Mouse (Mus musculus): ENCODE results near the gene Kcnk6.

Kcnk6 gene

DNA sequence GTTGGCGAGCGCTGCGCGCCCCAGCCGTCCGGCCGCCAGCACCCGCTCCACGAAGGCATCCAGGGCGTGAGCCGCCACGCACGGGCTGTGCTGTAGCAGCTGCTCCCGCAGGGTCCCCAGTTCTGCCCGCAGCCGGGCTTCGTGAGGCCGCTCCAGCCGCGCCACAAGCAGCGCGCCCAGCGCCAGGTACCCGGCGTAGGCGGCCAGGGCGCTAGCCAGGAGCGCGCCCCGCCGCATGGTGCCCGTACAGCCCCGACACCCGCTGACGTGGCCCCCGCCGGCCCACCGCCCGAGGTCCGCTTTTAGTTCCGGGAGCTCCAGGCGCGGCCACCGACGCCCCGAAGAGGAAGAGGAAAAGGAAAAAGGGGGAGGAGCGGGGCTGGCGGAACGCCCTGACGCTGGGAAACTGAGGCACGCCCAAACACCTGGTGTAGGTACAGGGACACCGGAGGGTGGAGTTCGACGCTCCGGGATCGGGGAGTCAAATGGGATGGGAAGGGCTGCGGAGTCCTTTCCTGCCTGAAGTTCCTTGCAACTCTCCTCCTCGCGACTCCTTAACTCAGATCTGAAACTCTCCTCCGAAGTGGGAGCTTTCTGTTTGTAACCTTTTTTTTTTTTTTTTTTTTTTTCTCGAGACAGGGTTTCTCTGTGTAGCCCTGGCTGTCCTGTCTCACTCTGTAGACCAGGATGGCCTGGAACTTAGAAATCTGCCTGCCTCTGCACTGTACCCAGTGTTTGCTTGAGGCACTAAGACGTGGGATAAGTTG lies at the start of gene Kcnk6:
Kcnk6 (minus strand) TSS at position 269 of the 767 bp plus-strand sequence.
- peak; percentile 50 for DNase-seq

DNA sequence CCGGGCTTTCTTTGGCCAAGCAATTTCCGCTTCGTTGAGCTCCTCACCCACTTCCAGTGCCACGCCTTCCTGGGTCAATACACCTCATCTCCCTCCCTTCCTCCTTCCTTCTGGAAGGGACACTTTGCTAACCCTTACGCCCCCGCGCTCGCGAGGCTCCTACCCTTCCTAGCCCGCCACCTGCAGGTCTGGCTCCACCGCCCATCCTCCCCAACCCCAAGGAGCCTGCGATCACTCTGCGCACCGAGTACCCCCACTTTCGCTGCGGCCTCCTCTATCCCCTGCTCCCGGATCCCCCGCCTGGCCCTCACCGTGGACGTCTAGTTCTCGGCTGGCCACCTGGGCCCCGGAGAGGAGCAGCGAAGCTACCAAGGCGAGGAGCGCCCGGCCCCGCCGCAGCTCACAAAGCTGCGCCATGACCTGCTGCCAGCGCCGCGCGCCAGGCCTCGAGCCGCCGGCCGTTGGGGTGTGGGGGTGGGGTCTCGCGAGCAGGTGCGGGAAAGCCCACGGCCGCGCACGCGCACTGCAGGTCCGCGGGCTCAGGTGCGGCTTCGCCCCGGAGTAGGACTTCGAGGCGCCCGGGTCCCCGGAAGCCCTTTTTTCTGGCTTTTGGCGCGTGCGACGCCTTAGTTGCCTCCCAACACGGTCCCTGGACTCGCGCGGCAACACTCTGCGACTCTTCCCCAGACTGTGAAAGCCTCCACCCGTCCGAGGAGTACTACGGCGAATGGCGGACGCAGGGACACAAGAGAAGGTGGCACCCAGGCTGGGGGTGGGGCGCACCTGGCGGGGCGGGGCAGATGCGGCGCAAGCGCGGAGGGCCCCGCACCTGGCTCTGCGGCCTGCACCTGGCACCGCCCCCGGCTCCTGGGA lies 49.1 kb upstream of the Kcnk6 start, which contains the start of gene Spint2:
Spint2 (minus strand) TSS at position 712 of the 873 bp plus-strand sequence.
- DNase-seq = peak; percentile 95

DNA sequence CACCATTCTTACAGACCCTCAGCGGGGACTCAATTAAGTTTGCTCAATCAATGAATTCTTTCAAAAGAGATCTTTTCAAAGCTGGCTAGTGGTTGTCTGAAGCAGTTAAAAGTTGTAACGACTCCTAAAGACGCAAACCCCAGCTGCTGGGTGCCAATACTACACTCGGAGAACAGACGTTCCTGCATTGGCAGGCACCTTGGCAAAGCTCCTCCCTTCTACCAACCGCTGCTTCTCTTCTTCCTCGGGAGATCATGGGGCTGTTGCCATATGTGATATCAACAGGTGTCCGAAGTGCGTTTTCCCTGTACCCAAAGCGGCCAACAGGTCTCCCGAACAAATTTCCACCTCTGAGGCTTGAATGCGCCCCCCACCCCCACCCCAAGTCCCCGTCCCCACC lies 48.5 kb upstream of the Kcnk6 start:
- no peak for DNase-seq

DNA sequence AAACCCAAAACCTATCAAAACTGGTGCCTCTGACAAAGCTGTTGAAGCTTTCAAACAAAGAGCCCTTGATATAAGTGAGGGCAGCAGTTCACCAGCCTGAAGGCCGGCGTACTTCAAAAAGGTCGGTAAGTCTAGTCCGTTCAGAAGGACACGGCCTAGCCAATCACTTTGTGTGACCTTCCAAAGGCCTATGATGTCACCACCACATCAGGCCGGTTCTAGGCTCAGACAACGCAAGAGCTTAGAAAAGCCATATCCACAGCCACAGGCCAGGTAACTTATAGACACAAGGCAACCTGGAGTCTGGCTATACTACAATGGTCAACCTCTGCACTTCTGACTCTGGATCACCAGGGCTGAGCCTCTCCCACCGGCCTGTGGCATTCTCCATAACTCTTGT lies 47.6 kb upstream of the Kcnk6 start:
- no peak for DNase-seq

DNA sequence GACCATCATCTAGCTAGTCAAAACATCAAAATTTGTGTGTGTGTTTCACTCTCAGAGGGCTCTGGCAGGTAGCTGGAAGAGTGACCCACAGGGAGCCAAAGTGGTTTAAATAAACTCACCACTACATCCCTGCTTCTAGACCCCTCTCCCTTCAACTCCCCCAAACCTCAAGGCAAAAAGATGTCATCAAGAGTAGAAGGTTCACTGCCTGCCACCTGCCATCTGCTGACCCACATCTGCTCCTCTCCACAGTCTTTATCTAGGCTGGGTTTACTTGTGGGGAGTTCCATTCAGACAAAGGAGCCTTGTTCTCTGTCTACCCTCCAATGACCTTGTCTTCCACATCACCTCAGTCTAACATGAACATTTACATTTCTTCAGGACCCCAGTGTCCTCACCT lies 46.9 kb upstream of the Kcnk6 start:
- DNase-seq = no peak

DNA sequence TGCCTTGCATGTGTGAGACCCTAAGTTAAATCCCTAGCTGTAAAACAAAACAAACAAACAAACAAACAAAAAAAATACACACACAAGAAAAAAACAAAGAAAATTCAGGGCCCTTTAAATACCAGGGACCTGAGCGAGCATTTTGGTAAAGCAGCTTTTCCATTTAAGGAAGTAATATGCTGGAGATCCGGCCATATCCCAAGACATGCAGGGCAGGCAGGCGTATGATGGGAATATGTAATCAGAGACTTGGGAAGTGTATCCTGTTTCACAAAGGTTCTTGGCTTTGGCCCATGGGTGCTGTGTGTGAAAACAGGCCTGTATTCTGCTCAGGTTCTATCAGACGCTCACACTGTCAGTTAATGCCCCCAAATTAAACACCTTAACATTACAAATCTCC lies 45.2 kb upstream of the Kcnk6 start:
- DNase-seq = no peak

DNA sequence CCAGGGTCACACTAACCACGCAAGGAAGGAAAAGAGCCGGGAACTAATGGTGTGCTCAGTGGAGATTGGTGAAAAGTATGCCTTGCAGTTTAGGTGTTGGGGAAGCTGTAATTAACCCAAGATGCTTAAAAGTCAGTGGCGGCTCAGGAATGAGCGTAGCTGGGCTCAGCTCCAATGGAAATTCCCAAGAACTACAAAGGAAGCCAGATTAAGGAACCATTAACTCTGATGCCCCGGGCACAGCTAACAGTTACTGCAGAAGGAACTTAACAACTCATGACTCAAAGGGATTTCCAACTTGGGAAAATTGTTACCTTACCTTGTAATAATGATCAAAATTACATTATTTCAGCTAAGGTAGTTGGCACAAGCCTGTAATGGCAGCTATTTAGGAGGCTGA lies 44.4 kb upstream of the Kcnk6 start:
- peak; percentile 68 for DNase-seq

DNA sequence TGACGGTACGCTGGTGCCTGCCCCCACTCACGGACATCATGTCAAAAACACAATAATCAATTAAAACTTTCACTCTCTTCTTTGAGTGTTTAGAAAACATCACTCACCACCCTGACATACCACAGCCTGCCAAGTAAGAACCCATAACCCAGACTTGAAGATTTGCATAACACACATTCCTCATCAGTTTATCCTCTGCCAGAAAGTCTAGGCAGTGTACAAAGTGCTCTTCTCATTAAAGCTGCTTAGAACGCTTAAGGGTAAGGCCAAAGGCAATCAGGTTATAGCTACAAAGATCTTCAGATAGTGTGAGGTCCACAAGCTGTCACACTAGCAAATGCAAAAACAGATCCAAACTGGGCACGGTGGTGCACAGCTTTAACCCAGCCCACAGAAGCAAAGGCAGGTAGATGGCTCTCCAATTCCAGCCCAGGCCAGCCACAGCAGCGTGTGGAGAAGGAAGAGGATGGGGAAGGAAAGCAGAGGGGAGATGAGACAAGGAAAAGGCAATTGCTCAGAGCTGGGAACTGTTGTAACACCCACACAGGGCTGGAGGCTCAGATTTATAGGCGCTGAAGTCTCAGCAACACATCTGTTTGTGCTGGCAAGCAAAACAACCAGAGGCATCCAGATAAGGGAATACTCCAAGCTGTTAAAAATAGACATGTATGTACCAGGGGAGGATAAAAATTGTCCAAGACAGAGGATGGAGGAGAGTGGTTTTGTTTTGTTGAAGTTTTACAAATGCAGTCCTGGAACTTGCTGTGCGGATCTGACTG lies 39.6 kb upstream of the Kcnk6 start:
- no peak for DNase-seq

DNA sequence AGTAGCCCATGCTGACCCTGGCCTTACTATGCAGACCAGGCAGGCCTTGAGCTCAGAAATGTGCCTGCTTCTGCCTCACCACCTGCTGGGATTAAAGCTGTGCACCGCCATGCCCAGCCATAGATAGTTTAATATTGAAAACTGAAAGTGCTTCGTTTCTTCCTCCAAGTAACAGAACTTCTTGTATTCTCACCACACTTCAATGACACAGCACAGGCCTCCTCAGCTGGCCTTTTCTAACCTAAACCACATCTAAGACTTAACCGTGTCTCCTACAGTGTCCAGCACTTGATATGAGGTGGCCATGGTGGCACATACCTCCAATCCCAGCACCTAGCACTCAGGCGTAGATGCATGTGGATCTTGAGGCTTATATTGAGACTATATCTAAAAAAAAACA lies 38.1 kb upstream of the Kcnk6 start:
- no peak for DNase-seq

DNA sequence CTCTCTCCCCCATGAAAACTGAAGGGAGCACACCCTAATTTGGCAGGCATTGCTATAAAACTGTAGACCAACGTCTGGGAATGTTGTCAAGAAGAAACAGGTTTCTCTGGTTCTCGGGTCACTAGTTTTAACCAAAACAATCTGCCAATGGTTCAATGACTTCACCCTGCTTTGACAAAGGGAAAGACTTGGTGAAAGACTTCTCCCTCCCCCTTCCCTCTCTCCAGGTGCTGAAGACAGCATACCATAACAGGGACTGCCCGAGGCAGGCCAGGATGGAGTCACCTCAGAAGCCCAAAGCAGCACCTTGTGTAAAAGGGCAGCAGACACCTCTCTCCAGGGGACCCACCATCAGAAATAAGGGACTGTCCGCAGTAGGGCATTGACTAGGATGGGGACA lies 34.6 kb upstream of the Kcnk6 start:
- DNase-seq = peak; percentile 52

DNA sequence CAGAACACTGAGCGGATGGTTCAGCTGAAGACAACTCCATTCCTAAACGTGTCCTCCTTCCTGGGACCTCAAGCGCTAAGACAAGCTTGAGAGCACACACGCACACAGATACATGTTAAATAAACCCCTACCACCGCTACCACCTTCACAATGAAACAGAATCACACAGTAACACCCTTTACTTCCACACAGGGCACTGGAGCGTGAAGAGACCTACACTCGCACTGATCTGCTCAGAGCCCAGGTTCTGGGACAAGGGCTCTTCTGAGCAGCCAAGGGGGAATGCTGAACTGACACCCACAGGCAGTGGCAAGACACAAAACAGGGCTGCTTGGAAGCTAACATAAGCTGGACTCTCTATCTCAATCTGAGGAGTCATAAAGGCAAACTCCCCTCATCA lies 33.3 kb upstream of the Kcnk6 start:
- peak; percentile 29 for DNase-seq

DNA sequence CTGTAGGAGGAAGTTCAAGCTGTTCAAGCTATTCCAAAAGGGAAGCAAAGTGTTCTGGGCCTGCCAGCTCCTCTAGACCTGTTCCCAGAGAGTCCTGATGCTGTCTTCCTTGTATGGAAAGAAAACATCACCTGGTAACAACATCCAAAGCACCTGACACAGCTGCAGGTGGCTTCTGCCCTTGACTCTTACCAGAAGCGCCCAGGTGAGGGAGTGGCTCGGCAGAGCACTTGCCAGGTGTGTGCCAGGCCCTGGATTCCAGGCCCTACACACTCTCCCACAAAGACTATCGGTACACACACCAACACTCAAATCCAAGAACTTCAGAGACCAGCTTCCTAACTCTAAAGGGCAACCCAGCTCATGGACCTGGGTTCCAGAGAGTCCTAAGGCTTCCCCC lies 31.5 kb upstream of the Kcnk6 start:
- no peak for DNase-seq

DNA sequence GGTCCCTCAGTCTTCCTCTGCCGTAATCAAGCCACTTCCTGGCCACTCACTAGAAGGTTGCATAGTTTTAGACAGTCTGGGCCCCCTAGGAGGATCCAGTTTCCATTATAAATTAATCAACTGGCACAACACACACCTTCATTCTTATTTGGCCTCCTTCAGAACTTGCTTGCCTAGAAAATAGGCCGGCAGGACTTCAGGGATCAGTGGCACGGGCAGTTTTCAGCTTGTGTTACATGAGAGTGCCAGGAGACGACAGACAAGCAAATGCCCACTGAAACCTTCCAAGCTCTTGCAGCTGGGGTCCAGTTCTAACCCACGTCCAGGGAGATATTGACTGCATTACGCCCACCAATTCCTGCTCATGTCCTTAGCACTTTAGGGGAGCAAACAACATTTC lies 29.8 kb upstream of the Kcnk6 start:
- peak; percentile 60 for DNase-seq

DNA sequence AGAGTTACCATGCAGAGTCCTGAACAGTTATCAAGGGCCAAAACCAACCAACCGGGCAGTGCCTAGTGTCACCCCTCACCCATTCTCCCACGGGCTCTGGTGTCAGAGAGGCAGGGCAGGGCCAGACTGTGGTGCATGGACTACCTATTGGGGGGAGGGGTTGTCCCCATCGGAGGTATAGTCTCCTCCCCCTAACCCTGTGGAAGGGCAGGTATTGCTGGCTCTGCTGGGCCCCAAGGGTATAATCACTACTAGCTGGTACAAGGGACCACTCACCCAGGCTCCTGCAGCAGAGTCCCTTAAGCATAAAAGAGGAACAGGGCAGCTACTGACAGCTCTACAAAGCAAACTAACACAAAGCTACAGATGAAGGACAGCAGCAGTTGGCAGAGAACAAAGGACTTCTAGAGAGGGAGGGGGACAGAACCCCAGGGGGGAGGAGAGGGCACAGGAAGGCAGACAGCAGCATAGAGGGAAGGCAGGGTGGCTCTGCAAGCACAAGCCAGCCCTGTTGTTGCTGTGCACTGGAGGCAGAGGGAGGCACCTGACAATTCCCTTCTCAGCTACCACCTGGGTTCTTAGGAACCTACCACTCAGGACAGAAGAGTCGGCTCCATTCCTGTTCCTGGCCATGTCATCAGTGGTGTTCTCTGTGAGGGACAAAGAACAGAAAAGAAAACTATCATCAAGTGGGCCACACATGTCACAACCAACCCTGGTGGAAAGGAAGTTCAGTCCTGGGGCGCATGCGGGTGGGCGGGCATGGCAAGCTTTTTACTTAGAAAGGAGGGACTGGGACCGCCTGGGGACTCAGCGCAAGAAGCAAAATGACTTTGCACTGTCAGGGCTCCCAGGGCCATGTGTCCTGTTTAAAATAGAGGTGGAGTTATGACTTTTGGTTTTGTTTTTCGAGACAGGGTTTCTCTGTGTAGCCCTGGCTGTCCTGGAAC lies 27.7 kb upstream of the Kcnk6 start:
- DNase-seq = no peak

DNA sequence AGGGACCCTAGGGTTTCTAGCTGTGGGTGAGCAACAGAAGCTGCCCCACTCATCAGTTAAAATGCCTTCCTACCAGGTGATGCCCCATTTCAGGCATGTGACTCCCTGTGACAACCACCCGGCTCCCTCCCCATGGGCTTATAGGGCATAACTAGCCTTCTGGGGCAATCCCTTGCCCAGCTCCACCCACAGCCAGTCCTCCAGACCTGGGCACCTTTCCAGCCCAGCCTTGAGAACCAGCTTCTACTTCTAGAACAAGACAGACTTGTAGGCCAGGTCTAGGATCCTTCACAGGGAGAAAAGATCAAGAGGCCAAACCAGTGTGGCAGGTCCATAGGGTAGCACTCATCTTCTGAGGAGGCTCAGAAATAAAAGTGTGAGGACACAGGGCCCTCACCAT lies 25.1 kb upstream of the Kcnk6 start:
- DNase-seq = peak; percentile 83

DNA sequence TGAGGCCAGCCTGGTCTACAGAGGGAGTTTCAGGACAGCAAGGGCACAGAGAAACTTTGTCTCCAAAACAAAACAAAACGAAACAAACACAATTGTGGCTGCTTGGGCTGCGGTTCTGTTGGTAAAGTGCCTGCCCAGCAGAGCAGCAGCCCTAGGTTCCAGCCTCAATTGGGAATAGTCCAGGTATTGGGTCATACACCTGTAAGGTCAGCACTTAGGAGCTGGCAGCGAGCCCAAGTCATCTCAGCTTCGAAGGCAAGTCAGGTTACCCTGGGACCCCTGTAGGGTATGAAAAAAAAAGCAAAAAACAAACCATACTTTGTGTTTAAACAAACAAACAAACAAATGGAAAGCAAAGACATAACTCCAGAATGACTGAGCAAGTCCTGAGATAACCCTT lies 23.6 kb upstream of the Kcnk6 start:
- no peak for DNase-seq

DNA sequence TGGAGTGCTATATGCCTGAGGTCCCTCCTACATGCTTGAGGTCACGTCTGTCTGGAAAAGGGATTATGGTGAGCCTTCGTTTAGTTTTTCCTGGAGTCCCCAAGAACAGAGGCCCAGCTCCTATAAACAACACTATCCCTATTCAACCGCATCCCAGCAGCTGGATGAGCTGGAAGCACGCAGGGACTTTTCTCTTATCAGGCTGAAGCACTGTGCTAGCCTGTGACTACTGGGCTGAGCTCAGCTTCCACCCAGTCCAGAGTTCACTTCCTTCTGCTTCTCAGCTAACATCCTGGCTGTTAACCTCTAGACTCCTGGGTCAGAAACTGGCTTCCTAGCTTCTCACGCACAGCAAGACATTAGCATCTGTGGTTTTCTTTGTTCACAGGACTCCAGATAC lies 21.5 kb upstream of the Kcnk6 start:
- peak; percentile 47 for DNase-seq

DNA sequence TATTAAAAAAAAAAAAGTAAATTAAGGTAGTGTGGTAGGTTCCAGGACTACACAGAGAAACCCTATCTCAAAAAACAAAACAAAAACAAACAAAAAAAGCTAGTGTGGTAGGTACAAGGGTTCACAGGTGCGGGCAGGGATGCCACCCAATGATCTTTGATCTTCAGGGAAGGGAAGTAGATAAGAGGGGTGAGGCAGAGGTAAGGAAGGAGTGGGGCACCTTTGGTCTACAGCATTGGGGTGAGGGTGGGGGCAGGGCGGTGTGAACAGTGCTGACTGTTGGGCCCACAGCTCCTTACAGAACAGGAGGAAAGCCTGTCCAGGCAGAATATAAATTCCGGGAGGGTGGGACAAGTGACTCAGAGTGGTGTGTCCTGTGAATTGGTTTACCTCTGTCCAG lies 18.9 kb upstream of the Kcnk6 start:
- DNase-seq = no peak

DNA sequence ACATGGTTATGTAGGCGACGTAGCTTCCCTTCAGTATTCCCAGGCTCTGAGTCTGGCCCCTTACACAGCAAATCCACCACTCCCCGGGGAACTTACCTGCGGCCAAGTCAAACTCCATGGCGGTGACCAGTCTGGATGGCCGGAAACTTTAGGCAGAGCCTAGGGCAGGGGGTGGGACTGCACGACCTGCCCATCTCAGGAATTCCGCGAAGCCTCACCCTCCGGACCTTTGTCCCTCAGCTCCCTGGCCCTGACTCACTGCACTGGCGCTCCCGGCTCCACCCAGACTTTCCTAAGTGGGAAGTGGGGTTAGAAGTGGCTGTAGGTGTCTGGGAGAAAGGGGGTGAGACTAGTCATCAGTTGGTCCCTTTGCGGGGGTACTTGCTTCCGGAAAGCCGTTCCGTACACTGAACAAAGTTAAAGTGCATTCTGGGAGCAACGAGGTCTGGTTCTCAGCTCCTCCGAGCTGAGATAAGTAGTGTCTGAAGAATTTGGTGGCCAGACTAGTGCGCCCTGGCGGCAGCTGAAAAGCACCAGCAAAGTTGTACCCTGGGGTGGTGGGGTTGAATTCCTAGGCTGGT lies 16.0 kb upstream of the Kcnk6 start, which contains the start of gene 2200002D01Rik:
2200002D01Rik (minus strand) TSS at position 206 of the 581 bp plus-strand sequence.
- peak; percentile 76 for DNase-seq

DNA sequence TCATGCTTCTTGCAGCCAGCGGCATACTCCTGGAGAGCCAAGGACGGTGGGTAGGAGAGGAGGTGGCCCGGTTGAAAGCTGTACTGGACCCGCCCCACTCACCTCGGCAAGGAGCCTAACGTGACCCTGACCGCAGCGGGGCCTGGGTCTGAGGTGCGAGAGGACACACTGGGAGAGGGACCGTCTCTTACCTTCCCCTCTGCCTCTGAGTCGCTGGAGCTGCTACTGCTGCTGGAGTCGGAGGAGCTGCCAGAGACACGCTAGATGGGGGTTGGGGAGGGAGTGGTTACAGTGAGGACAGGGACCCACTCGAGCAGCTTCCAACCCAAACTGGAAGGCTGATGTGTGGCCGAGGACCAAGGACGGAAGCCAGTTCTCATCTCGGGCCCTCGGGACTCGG lies 15.4 kb upstream of the Kcnk6 start:
- DNase-seq = no peak

DNA sequence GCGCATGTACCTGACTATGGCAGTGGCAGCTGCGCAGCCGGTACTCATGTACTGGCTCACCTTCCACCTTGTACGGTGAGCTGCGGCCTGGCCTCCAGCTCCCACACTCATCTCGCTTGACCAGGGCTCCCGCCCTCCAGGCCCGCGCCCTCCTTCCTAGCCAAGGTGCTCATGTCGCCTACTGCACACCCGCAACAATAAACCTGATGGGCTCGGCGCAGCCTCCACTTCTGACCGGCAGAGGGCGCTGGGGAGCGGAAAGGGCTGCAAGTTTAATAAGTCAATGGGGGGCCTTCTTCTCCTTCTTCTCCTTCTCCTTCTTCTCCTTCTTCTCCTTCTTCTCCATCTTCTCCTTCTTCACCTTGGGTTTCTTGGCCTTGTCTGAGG lies 15.0 kb upstream of the Kcnk6 start:
- peak; percentile 86 for DNase-seq

Data from kidney, adult 18-20 months (tissue).